Mouse (Mus musculus): ENCODE results near the gene Dusp16.

- no peak for TF ChIP-seq CTCF (IDR thresholded peaks at IDR 0.05; ENCODE audit: extremely low read depth, insufficient read depth, insufficient read length, insufficient replicate concordance)
- TF ChIP-seq POLR2A (IDR thresholded peaks at IDR 0.05; ENCODE audit: low read depth, low read length): no peak
Measured at GRCm38 (mm10) chr6:134751087-134751486, 41.3 kb downstream of the Dusp16 start.

Measured in spleen, adult 2 months (tissue).